Mouse (Mus musculus): Measurements from ENCODE around the gene Plekha1. TPM values are rescaled to one million over a fixed set of nuclear protein-coding genes. Genes with fewer than 3 reads are reported as not detected.
A peak's percentile ranks its signal among the peaks of the same experiment; 100 is the strongest.

Plekha1 gene
- polyA plus RNA-seq, 1 experiment from 2014 or later: 31.3 TPM

DNA sequence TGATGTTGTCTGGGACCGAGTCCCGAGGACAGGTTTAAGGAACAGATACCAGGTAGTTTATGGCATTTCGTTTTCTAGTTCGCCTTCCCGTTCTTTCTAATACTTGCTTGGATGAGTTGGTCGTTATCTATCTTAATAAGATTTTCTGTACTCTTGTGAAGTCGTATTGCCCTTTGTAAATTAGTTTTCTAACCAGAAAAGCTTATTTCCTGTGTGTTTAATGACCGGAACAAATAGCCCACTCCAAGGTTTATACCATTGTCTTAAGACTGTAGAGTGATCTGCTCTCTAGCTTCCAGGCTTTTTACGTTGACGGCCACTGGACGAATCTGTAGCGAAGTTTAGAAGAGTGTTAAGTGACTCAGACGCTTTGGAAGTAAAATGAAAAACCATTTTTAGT lies 1.1 kb downstream of the Plekha1 start:
- Histone ChIP-seq H3K4me1 (peaks cover 14% of the 10 kb centered on the region; the same call in 1 of the 2 replicates), H3K27me3 (ENCODE audit: low read depth, poor library complexity, severe bottlenecking) (peaks cover 4% of the 10 kb centered on the region; the same call in 1 of the 2 replicates), H3K9me3 (replicated peaks) (no peaks in the 10 kb centered on the region), H3K27ac (peak overlapping the region; percentile 92), H3K4me3 (peak overlapping the region; percentile 88), H3K36me3 (no peaks in the 10 kb centered on the region)
- WGBS: 3% methylated on average over 13 of the region's 13 CpGs
- no peak for DNase-seq (ENCODE audit: low spot score)

DNA sequence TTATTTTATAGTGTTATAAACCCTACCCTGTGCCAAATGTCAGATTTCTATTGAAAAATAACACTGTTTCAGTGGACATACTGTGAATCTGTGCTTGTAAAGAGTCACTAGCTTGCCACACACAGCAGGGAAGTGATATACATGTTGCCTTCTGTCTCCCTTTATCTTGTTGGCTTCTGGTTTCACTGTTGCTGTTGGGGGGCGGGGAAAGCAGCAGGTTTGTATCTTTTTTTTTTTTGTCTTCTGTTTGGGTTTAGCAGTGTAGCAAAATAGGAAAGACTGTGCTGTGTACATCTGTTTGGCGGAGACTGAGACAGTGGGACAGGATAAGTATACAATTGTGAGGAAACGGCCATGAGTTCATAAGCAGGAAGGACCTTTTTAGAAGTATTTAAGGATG lies 1.7 kb downstream of the Plekha1 start:
- Histone ChIP-seq H3K27me3 (ENCODE audit: low read depth, poor library complexity, severe bottlenecking) (peaks cover 4% of the 10 kb centered on the region; the same call in 1 of the 2 replicates), H3K9me3 (replicated peaks) (no peaks in the 10 kb centered on the region), H3K27ac (no peak overlapping the region), H3K36me3 (no peaks in the 10 kb centered on the region), H3K4me1 (peaks cover 13% of the 10 kb centered on the region; the same call in 1 of the 2 replicates), H3K4me3 (no peak overlapping the region)
- no peak for DNase-seq (ENCODE audit: low spot score)
- WGBS: 76% methylated on average over 3 of the region's 3 CpGs

DNA sequence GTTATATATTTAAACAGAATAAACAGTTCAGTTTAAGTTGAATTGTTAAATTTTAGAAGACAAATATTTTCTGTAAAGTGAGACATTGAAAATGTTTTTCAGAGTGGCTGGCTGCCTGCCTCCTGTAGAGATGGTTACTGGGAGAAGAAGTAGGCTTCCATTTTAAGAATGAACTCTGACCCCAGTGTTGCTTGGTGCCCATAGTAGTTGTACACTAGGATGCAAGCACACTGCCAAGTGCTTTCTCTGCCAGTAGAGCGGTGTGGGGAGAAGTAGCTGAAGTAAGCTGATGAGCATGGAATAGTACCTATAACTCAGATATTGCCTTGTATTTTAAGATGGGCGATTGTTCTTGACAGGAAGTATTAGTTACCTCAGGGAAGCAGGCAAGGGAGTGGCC lies 18.6 kb downstream of the Plekha1 start:
- Histone ChIP-seq H3K27ac (no peak overlapping the region), H3K4me3 (no peak overlapping the region), H3K9me3 (replicated peaks) (no peaks in the 10 kb centered on the region), H3K36me3 (peaks cover 4% of the 10 kb centered on the region; the same call in 1 of the 2 replicates), H3K27me3 (ENCODE audit: low read depth, poor library complexity, severe bottlenecking) (no peaks in the 10 kb centered on the region), H3K4me1 (no peaks in the 10 kb centered on the region)
- no peak for DNase-seq (ENCODE audit: low spot score)
- 96% methylated on average over 2 of the region's 2 CpGs for WGBS

DNA sequence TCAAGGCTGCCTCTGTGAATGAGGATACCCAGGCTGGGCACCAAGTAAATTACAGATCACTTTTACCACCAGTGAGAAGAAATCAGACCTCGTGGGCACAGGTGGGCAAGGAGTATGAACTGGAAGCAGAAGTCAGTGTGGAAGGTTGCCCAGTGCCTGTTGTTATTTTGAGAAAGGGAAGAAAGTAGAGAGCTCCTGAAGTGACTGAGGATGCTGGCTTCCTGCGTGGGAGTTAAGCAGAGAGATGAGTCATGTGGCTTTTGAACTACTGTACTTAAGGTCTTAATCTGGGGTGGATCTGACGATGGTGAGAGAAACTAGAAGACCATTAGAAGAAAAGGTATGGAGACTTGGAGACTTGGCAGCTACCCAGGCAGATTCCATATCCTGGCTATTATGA lies 20.7 kb downstream of the Plekha1 start:
- WGBS: 93% methylated on average over 3 of the region's 3 CpGs

DNA sequence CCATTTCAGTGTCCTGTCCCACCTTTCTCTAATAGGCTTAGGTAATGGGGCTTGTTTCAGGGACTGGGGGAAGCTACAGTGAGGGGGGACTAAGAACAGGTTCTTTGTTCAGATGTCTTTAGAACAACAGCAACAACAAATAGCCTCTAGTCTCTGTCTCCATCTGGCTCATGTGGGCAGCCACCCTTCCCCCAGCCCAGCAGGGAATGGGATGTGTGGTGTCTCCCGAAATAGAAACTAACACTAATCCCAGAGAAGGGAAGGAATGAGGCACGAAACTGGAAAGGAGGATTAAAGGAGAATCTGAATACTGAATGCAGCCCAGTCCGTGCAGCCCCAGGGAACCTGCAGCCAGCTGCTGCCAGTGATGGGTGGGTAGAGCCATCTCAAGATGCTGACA lies 22.4 kb downstream of the Plekha1 start:
- H3K4me3 ChIP-seq: no peak overlapping the region
- no peaks in the 10 kb centered on the region for H3K27me3 ChIP-seq (ENCODE audit: low read depth, poor library complexity, severe bottlenecking)
- H3K4me1 ChIP-seq: peaks cover 5% of the 10 kb centered on the region; the same call in 1 of the 2 replicates
- 48% methylated on average over 3 of the region's 3 CpGs for WGBS
- H3K9me3 ChIP-seq (replicated peaks): no peaks in the 10 kb centered on the region
- H3K36me3 ChIP-seq: peaks cover 6% of the 10 kb centered on the region; the same call in 1 of the 2 replicates
- DNase-seq (ENCODE audit: low spot score): no peak
- H3K27ac ChIP-seq: no peak overlapping the region

More for the DNA sequence above, 20.7 kb downstream of the Plekha1 start:
- H3K36me3 ChIP-seq: peaks cover 4% of the 10 kb centered on the region; the same call in 1 of the 2 replicates
- no peak for DNase-seq (ENCODE audit: low spot score)
- no peak overlapping the region for H3K4me3 ChIP-seq
- H3K27ac ChIP-seq: no peak overlapping the region
- H3K27me3 ChIP-seq (ENCODE audit: low read depth, poor library complexity, severe bottlenecking): no peaks in the 10 kb centered on the region
- peaks cover 5% of the 10 kb centered on the region; the same call in 1 of the 2 replicates for H3K4me1 ChIP-seq
- H3K9me3 ChIP-seq (replicated peaks): no peaks in the 10 kb centered on the region

DNA sequence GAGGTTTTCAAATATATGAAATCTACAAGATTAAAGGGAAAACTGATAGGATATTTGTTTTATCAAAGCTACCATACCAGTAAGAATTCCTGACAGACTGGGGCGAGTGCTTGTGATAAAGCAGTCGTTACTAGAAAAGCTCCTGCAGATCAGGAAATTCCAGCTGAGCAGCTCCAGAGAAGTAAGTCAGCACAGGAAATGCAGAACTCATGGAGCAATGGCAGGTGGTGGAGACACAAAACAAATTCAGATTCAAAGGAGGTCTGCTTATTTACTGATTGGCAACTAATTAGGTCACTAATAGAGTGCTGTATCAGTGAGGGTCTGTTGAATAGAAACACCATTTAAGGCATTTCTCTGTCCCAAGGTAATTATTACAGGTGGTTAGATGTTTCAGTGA lies 25.3 kb downstream of the Plekha1 start:
- H3K4me1 ChIP-seq: peaks cover 5% of the 10 kb centered on the region; the same call in 1 of the 2 replicates
- H3K9me3 ChIP-seq (replicated peaks): no peaks in the 10 kb centered on the region
- DNase-seq (ENCODE audit: low spot score): no peak
- no peak overlapping the region for H3K27ac ChIP-seq
- no peaks in the 10 kb centered on the region for H3K27me3 ChIP-seq (ENCODE audit: low read depth, poor library complexity, severe bottlenecking)
- 34% methylated on average over 2 of the region's 2 CpGs for WGBS
- H3K36me3 ChIP-seq: peaks cover 6% of the 10 kb centered on the region; the same call in 1 of the 2 replicates
- H3K4me3 ChIP-seq: no peak overlapping the region

DNA sequence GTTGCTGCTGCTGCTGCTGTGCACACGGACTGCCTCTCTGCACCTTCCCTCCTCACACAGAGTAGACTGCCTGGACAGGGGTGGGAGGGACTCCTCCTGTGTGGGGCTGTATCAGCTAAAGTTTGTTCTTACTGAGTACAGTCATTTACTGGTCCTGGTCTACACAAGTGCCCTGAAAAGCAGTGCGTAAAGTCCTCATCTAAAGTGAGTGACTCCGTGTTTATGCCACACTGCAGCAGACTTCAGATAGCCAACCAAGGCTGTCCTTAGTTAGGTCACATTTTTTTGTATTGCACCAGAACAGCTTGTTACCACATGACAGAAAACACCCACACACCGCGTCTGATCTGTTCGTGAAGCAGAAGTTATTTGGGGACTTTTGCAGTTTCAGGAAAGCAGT lies 27.4 kb downstream of the Plekha1 start:
- H3K36me3 ChIP-seq: 0 out of 2 replicates have a peak, but pooled peaks cover 3% of the 10 kb centered on the region
- DNase-seq (ENCODE audit: low spot score): no peak
- peaks cover 5% of the 10 kb centered on the region; the same call in 1 of the 2 replicates for H3K4me1 ChIP-seq
- H3K27me3 ChIP-seq (ENCODE audit: low read depth, poor library complexity, severe bottlenecking): no peaks in the 10 kb centered on the region
- no peak overlapping the region for H3K4me3 ChIP-seq
- H3K27ac ChIP-seq: no peak overlapping the region
- H3K9me3 ChIP-seq (replicated peaks): no peaks in the 10 kb centered on the region
- 91% methylated on average over 6 of the region's 6 CpGs for WGBS

DNA sequence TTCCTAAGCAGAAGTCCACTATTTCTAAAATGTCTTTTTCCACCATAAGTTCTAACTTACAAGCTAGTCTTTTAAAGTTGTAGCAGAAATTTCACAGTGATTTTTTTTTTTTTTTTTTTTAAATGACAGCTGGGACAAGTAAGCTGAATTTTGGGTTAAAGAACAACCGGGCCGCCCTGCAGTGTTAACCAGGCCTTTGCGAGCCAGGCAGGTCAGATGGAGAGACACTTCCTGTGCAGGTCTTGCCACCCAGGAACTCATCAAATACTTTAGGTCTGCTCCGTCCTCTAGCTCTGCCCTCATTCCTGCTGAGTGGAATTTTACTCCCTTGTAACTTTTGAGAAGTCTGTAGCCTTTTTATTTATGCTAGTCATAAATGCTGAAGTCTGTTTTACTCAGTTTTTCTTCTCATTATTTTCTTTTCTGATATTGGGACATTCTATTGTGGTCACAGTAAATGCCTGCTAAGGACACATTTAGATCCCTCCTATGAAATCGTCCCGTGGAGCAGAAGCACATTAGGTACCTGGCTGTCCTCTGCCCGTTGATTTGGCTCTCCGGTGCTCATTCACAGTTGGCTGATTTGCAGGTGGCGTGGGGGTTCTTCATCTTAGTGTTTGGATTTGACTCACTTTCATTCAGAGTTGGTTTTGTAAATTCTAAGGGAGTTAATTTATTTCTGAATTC lies 29.5 kb downstream of the Plekha1 start:
- H3K4me1 ChIP-seq: peaks cover 5% of the 10 kb centered on the region; the same call in 1 of the 2 replicates
- H3K9me3 ChIP-seq (replicated peaks): no peaks in the 10 kb centered on the region
- DNase-seq (ENCODE audit: low spot score): no peak
- no peak overlapping the region for H3K4me3 ChIP-seq
- 0 out of 2 replicates have a peak, but pooled peaks cover 9% of the 10 kb centered on the region for H3K36me3 ChIP-seq
- 90% methylated on average over 9 of the region's 9 CpGs for WGBS
- no peak overlapping the region for H3K27ac ChIP-seq
- no peaks in the 10 kb centered on the region for H3K27me3 ChIP-seq (ENCODE audit: low read depth, poor library complexity, severe bottlenecking)

DNA sequence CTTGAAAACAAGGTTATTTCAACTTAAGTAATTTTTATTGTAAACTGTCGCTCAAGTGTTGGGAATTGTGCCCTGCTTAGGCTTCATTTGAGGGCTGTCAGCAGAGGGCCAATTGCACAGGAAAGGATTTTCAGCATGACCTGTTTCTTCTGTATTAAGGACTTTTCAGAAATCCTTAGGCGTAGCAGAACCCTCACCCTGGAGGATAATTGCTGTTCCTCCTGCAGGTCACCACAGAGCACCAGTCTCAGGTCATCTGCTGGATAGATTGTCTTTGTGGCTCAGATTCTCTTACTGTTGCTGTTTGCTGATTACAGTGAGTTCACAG lies 30.0 kb downstream of the Plekha1 start:
- H3K4me3 ChIP-seq: no peak overlapping the region
- no peaks in the 10 kb centered on the region for H3K9me3 ChIP-seq (replicated peaks)
- H3K4me1 ChIP-seq: peaks cover 5% of the 10 kb centered on the region; the same call in 1 of the 2 replicates
- 90% methylated on average over 2 of the region's 2 CpGs for WGBS
- no peak for DNase-seq (ENCODE audit: low spot score)
- no peaks in the 10 kb centered on the region for H3K27me3 ChIP-seq (ENCODE audit: low read depth, poor library complexity, severe bottlenecking)
- no peak overlapping the region for H3K27ac ChIP-seq
- H3K36me3 ChIP-seq: 0 out of 2 replicates have a peak, but pooled peaks cover 10% of the 10 kb centered on the region

DNA sequence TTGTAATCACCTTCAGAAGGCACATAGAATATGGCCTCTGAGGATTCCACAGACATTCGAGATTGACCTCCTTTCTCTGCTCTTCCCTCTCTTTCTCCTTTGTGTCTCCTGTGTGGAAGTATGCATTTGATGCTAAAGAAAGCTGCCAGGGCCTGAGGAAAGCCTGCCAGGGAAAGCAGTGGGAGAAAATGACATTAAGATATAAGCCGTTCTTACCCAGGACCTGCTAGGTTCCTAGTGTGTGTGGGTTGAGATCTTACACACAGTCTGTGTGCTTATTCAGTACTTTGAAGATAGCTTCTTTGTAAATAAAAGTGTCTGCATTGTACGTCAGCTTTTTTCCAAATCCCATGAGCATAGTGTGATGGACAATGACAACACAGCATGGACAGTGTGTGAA lies 30.5 kb downstream of the Plekha1 start:
- H3K36me3 ChIP-seq: 0 out of 2 replicates have a peak, but pooled peaks cover 11% of the 10 kb centered on the region
- WGBS: 91% methylated on average over 3 of the region's 3 CpGs
- no peak for DNase-seq (ENCODE audit: low spot score)

DNA sequence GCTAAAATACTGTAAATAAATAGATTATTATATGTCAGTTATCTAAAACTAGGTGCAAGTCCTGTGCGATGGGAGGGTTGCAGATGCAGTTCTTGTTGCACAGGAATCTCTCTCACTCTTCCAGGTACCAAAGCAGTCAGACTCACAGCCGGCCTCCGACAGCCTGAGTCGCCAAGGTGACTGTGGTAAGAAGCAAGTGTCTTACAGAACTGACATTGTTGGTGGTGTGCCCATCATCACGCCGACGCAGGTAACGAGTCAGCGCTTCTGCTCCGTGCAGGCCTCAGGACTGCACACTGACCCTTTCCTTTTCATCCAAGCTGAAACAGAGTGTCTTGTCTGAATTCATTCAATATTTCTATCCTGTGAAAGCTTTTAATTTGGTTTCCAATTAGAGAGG lies 31.6 kb downstream of the Plekha1 start:
- 0 out of 2 replicates have a peak, but pooled peaks cover 11% of the 10 kb centered on the region for H3K36me3 ChIP-seq

More for the DNA sequence above, 30.5 kb downstream of the Plekha1 start:
- Histone ChIP-seq H3K4me1 (peaks cover 1% of the 10 kb centered on the region; the same call in 1 of the 2 replicates), H3K27ac (no peak overlapping the region), H3K27me3 (ENCODE audit: low read depth, poor library complexity, severe bottlenecking) (no peaks in the 10 kb centered on the region), H3K4me3 (no peak overlapping the region), H3K9me3 (replicated peaks) (no peaks in the 10 kb centered on the region)

DNA sequence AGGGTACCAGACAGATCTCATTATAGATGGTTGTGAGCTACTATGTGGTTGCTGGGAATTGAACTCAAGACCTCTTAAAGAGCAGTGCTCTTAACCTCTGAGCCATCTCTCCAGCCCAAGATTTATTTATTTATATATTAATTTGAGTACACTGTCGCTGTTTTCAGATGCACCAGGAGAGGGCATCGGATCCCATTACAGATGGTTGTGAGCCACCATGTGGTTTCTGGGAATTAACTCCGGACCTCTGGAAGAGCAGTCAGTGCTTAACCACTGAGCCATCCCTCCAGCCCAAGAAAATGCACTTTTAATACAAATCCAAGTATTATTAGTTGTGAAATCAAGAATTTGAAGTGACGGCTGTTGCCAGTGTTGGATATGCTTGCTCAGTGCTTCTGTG lies 32.8 kb downstream of the Plekha1 start:
- Histone ChIP-seq H3K27ac (no peak overlapping the region), H3K36me3 (0 out of 2 replicates have a peak, but pooled peaks cover 9% of the 10 kb centered on the region), H3K27me3 (ENCODE audit: low read depth, poor library complexity, severe bottlenecking) (no peaks in the 10 kb centered on the region), H3K4me3 (no peak overlapping the region), H3K9me3 (replicated peaks) (no peaks in the 10 kb centered on the region), H3K4me1 (no peaks in the 10 kb centered on the region)
- WGBS: 89% methylated on average over 4 of the region's 4 CpGs
- no peak for DNase-seq (ENCODE audit: low spot score)

More for the DNA sequence above, 31.6 kb downstream of the Plekha1 start:
- WGBS: 96% methylated on average over 10 of the region's 10 CpGs
- Histone ChIP-seq H3K27ac (no peak overlapping the region), H3K4me3 (no peak overlapping the region), H3K4me1 (no peaks in the 10 kb centered on the region), H3K9me3 (replicated peaks) (no peaks in the 10 kb centered on the region), H3K27me3 (ENCODE audit: low read depth, poor library complexity, severe bottlenecking) (no peaks in the 10 kb centered on the region)
- no peak for DNase-seq (ENCODE audit: low spot score)

DNA sequence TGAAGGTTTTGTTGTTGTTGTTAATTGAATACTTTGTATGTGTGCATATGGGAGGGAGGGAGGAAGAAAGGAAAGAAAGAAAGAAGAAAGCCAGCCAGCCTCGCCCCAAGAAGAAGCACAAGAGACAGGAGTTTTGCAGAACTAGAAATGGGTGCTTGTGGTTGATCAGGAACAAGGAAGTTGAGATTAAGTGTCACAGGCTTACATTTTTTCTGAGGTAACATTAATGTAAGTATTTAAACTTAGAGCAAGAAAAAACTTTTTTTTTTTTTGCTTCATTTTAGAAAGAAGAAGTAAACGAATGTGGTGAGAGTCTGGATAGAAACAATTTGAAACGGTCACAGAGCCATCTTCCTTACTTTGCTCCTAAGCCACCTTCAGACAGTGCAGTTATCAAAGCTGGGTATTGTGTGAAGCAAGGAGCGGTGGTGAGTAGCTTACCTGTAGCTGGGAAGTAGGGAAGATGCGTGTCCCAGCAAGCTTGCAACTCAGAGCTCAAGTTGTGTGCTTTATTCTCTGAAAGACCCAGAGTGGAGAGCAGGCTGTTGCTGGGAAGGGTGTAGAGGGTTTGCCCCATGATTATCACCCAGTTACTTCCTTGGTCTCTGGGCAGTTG lies 34.8 kb downstream of the Plekha1 start:
- H3K36me3 ChIP-seq: 0 out of 2 replicates have a peak, but pooled peaks cover 9% of the 10 kb centered on the region

More for the DNA sequence above, 34.8 kb downstream of the Plekha1 start:
- Histone ChIP-seq H3K4me3 (no peak overlapping the region), H3K27me3 (ENCODE audit: low read depth, poor library complexity, severe bottlenecking) (no peaks in the 10 kb centered on the region), H3K9me3 (replicated peaks) (no peaks in the 10 kb centered on the region), H3K27ac (no peak overlapping the region), H3K4me1 (no peaks in the 10 kb centered on the region)
- no peak for DNase-seq (ENCODE audit: low spot score)
- 90% methylated on average over 5 of the region's 5 CpGs for WGBS

Measured in limb, embryonic 10.5 days (tissue).